Mouse (Mus musculus) inflammation-experienced regulatory T-cells, adult 6 months (primary cell): ENCODE results near the gene Acbd6. TPM values are rescaled to one million over a fixed set of nuclear protein-coding genes. Genes with fewer than 3 reads are reported as not detected.

Experiments used
- ATAC-seq: one replicate; pipeline ENCODE4 v1.8.0; 2017
- polyA plus RNA-seq, 3 experiments: library from polyadenylated mRNA; unstranded; fragments of 100-300 nt; shearing (Covaris generic); gene quantifications; one replicate each; pipeline ENCODE4 v1.2.1; 2017

The Acbd6 gene
- polyA plus RNA-seq, 3 experiments from 2014 or later = 6.8 to 10.4 (median 8.6) TPM

DNA sequence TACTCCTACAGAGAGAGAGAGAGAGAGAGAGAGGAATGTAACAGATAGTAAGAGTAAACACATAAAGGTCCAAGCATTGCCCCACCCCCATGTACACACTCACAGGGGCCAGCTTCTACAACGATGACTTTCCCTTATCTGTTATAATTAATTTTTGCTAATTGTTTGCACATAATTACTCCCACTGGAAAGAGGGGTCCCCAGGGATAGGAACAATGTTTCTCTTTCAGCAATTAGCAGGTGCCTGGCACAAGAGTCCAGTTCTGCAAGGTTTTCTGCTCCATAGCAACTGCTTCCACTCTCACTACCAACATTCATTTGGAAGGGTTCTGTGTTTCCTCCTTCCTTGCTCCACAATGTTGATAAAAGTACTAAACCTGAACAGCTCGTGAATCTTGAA, 168.0 kb downstream of the Acbd6 start:
- ATAC-seq = no peak

DNA sequence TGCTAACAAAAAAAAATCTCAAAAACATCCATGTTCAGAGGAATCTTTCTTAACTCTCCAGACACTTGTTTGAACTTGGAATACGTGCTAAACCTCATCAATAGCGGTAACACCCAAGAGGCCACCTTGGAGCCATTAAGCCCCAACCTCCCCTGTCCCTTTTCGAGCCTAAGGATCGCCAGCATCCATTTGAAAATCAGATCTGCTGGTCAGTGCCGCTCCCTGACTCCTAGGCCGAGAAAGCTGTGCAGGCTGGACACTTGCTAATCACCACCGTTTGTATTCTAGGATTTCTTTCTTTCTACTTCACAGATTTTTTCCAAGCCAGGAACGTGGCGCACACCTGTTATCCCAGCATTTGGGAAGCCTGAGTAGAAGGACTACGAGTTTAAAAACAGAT, 169.9 kb downstream of the Acbd6 start:
- no peak for ATAC-seq

DNA sequence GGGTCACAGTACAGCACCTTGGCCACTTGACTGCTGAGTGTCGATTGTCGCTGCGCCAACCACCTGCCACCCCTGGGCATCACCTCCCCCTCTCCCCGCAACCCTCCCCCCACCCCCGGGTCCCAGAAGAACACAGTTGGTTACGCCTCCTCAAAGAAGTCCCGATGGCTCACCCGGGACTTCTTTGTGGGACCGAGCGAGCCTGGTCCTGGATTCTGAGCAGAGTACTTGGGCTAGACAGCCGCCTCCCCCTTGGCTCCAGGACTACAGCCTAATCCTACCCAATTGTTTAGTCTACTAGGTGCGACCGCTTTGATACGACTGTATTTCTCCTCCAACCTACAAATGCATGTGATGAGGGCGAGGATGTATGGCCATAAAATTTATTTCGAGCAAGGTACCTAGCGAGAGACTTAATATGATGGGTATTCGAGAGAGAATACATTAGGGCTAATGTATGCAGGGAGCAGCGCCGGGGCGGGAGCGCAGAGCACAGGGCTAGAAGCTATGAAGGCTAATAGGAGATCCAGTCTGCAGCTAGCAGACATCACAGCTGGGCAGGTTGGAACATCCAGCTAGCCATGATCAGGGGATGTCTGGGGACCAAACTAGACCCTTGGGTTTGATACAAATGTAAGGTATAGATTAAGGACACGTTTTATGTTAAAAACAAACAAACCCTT, 171.3 kb downstream of the Acbd6 start:
- no peak for ATAC-seq

DNA sequence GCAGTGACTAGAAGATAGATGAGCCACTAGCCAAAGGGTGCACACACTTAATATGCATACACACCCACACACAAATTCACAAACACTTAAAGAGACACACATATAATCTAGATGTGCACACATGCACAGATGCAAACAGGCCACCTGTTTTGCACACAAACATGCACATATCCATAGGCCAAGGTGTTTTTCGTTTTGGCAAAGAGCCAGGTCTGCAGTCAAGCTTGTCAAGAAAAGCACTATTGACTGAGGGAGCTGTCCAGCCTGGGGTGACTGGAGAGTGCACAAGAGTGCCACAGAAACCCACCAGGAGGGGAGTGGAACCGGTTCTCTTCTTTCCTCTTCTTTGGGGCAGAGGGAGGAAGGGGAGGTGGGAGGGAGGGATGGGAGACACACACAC, 173.2 kb downstream of the Acbd6 start:
- ATAC-seq = no peak

DNA sequence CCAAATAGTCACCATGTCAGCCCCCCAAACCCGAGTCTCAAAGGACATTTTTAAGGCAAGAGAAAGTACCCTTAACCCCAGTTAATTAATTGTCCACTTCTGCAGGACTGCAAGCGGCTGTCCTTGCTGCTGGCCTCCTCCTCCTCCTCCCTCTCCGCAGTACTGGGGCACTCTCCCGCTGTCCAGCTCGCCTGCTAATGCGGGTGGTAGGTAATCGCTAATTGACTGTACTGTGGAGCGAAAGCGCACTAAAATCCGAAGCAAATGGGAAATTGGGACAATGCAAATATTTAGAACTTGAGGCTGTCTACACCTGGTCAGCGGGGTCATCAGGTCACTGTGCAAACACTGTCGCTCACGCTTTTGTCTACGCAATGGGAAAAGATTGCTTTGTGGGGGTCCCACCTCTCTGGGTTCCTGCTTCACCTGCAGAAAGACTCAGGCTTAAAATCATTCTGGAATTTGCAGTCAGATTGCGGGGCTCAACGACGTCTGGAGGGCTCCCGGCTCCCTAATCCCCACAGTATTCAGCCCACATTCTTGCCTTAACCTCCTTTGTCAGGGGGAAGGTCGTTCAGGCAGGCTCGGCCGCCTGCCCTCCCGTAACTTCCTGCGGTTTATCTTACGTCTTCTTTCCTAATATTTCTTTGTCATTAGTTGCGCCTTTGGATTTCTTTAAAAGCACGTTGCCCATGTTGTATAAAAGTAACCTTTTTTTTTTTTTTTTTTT, 178.3 kb downstream of the Acbd6 start:
- ATAC-seq = no peak

DNA sequence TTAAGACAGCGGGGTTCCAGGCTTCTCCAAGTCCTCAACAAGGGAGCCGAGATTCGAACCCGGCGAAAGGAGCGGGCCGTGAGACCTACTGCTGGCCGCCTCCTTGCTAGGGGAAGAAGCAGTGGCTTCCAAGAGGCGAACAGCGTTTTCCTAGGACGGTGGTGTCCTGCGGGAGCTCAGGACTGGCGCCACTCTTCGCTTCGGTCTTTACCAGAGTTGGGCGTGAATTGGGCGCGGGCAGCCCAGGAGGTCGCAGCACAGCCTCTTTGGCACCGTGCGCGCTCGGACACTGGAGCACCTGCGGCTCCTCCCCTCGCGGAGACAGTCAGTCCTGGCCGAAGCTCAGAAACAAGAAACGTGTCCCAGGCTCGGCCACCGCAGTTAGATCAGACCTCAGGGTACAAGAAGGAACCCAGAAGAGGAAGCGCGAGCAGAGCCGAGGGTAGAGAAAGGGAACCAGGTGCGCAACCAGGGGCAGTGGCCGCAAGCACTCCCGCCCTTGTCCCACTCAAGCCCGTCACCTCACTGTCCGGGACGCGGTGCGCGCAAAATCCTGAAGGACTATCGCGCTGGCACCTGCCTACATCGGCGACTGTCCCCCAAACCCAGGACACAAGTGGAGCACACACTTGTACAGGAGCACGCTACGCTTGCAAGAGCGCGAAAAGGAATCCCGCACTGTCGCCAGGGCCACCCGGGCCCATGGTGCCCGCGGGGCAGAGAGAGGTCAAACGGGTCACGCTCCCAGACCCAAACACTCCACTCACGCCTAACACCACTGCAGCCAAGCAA, 179.3 kb downstream of the Acbd6 start:
- no peak for ATAC-seq

DNA sequence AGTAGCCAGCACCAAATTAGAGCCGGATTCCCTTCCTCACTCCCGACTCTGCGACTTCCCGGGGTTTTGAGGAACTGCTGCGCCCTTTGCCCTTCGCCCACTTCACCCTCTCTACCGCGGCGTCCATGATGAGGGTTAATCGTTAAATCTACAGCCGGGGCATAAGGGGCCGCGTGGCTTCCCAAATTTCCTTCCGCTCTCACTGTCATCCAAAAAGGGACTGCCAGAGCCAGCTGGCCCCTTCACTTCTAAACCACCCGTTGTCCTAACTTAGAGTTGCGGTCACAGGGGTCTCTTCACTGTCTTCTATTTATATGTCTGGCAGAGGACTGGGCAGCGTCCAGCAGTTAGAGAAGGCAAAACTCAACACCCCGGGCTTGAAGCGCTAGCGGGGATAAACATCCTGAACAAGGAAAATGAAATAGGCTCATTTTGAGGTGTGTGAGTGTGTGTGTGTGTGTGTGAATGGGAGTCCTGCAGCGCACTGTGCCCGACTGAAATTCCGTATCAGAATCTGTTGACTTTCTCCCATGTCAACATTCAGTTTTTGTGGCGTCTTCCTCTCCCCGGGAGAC, 180.0 kb downstream of the Acbd6 start:
- ATAC-seq = no peak

Other genes with a start within 250 kb of the Acbd6 start
- 10 to 100 TPM; 13.1 to 23.6 (median 16.5) TPM for gene Xpr1, start 140.7 kb upstream of the Acbd6 start, polyA plus RNA-seq
- gene Lhx4, start 193.6 kb downstream of the Acbd6 start, polyA plus RNA-seq = not detected